Mouse (Mus musculus) embryonic fibroblast, embryonic 13.5 days (primary cell): Measurements from ENCODE around the gene Ttc28. TPM values are rescaled to one million over a fixed set of nuclear protein-coding genes. Genes with fewer than 3 reads are reported as not detected.
A peak's percentile ranks its signal among the peaks of the same experiment; 100 is the strongest.

Experiments used
- H3K27ac ChIP-seq: 2 replicates; pipeline ENCODE4 v1.5.1; 2012; ENCODE audit warnings: low read length, control low read depth, inconsistent platforms; ENCODE audit not compliant: insufficient read depth
- H3K4me1 ChIP-seq: 2 replicates; pipeline ENCODE4 v1.6.1; 2011; ENCODE audit warnings: low read length; ENCODE audit not compliant: control insufficient read depth, insufficient read depth
- H3K4me3 ChIP-seq: 2 replicates; pipeline ENCODE4 v1.5.1; 2011; ENCODE audit warnings: mild to moderate bottlenecking, control low read depth, low read length; ENCODE audit not compliant: insufficient read depth
- CTCF ChIP-seq: IDR thresholded peaks from 2 replicates; pipeline ENCODE4 v1.5.1; 2011; ENCODE audit warnings: mild to moderate bottlenecking, control low read depth, low read length, moderate library complexity, borderline replicate concordance; ENCODE audit not compliant: insufficient read depth
- POLR2A ChIP-seq: IDR thresholded peaks from 2 replicates; pipeline ENCODE4 v1.6.1; 2011; ENCODE audit warnings: low read depth, mild to moderate bottlenecking, control low read depth, low read length, moderate library complexity
- polyA plus RNA-seq: library from polyadenylated mRNA; stranded (reverse); fragments of >200 nt; gene quantifications from 2 replicates; pipeline ENCODE4 v1.2.4, GENCODE M21; 2011; ENCODE audit warnings: low read depth; ENCODE audit not compliant: missing spikeins, insufficient read length

The Ttc28 gene
- polyA plus RNA-seq, 1 experiment = 34.4 TPM

- no peak for TF ChIP-seq CTCF
- TF ChIP-seq POLR2A = no peak
- Histone ChIP-seq H3K4me1 (peaks cover 12% of the 10 kb centered on the region), H3K27ac (no peak overlapping the region), H3K4me3 (no peak overlapping the region)
These were observed 272.5 kb downstream of the Ttc28 start for GRCm38 (mm10) chr5:111151882-111152759.

GRCm38 (mm10) chr5:111154586-111154985 is 275.0 kb downstream of the Ttc28 start:
- H3K4me3 ChIP-seq = no peak overlapping the region
- peaks cover 18% of the 10 kb centered on the region for H3K4me1 ChIP-seq
- TF ChIP-seq CTCF (no peak), POLR2A (no peak)
- peak overlapping the region; percentile 32 for H3K27ac ChIP-seq

DNA sequence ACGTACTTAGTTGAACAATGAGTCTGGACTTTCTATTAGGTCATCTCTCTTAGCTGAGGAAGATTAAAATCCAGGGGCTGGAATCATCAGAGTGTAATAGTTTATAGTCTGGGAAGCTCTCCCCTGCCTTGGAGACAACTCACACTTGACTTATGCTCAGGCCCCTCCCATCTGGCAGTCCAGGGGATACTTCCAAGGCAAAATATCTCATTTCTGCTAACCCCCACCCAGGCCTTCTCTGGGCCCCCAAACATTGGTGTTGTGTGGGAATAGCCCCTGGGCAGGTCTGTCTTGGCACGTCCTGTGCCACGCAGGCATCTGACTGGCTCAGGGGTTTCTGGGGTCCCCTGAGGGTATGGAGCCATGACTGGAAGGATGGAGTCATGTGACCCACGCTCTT is 275.7 kb downstream of the Ttc28 start:
- TF ChIP-seq CTCF (no peak), POLR2A (no peak)
- Histone ChIP-seq H3K27ac (no peak overlapping the region), H3K4me3 (no peak overlapping the region), H3K4me1 (peaks cover 21% of the 10 kb centered on the region)

GRCm38 (mm10) chr5:111155928-111156327 is 276.3 kb downstream of the Ttc28 start:
- TF ChIP-seq CTCF = no peak
- no peak for TF ChIP-seq POLR2A
- H3K27ac ChIP-seq = no peak overlapping the region
- no peak overlapping the region for H3K4me3 ChIP-seq
- H3K4me1 ChIP-seq = peaks cover 21% of the 10 kb centered on the region

- Histone ChIP-seq H3K4me1 (peaks cover 21% of the 10 kb centered on the region), H3K27ac (no peak overlapping the region), H3K4me3 (no peak overlapping the region)
- TF ChIP-seq CTCF (no peak), POLR2A (no peak)
These were observed 278.7 kb downstream of the Ttc28 start for GRCm38 (mm10) chr5:111158266-111158665.

GRCm38 (mm10) chr5:111159628-111160321 is 280.2 kb downstream of the Ttc28 start:
- TF ChIP-seq POLR2A (no peak), CTCF (no peak)
- H3K4me1 ChIP-seq = peaks cover 16% of the 10 kb centered on the region
- H3K27ac ChIP-seq = 0 out of 2 replicates have a peak overlapping the region, but pooled peaks have one; percentile 12
- no peak overlapping the region for H3K4me3 ChIP-seq

DNA sequence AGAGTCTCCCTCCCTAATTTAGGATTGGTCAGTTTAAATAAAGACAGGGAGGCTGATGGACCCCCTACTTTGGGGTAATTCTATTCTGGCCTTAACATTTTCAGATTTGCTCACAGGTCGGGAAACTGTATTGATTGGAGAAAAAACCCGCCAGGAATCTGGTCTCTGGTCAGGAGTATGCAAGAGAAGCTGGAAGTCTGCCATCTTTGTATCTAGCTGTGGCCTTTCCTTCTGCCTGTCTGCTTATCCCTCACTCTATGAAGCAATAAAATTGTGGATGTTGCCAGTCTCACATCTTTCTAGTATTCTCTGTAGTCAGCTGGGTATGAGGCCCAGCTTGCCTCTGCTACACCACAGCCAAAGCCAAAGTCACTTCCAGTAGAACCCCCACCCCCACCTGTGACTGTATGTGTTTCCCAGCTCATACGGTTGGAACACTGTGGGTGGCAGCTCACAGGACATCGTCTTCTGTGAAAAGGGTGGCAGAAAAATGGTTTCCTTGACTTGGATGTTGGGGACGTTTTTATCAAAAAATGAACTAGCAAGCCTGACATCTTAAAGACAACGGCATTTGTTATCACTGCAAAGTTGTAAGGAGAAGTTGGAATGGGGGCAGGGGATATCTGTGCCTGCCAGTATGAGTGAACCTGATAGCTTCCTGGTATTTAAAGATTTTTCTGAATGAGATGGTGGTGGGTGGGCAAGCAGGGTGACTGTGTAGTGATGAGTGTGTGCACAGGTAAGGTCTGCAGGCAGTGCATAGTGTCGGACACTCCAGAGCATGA is 281.7 kb downstream of the Ttc28 start:
- Histone ChIP-seq H3K4me1 (peaks cover 10% of the 10 kb centered on the region), H3K4me3 (no peak overlapping the region), H3K27ac (no peak overlapping the region)
- TF ChIP-seq CTCF (no peak), POLR2A (no peak)

DNA sequence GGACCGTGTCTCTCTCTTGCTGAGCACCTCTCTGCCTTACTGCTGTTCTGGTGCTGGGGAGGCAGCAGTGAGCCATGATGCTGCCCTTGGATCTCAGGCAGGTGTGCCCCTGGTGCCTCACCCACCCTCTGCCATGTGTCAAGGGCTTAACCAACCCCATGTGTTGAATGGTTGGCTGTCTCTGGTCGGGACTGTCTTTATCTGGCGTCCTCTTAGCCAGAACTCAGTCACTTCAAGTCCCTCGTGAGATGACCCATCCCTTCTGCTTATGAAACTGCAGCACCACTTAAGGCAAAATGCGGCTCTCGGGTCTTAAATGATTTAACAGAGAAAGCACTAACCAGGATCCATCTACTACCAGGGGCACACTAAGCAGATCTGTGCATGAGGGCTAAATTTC is 283.3 kb downstream of the Ttc28 start:
- H3K4me1 ChIP-seq = peaks cover 10% of the 10 kb centered on the region
- no peak overlapping the region for H3K27ac ChIP-seq
- TF ChIP-seq POLR2A (no peak), CTCF (no peak)
- no peak overlapping the region for H3K4me3 ChIP-seq

DNA sequence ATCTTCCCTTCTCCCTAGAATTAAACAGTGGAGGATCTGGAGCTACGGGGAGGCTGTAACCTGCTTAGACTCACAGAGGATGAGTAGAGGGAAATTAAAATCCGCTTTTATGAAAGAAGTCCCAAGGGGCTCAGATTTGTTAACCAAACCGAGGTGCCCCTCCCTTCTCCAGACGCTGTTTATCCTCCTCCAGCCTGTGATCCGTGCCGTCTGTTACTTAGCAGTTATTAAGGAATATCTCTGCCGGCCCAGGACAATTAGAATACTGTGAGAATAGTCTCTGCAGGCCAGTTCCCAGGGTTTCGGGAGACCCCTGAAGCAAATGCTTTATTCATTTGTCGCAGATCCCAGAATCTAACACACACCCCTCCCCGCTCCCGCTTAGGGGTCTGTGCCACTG is 283.8 kb downstream of the Ttc28 start:
- no peak overlapping the region for H3K4me3 ChIP-seq
- TF ChIP-seq CTCF (no peak), POLR2A (no peak)
- H3K27ac ChIP-seq = no peak overlapping the region
- H3K4me1 ChIP-seq = peaks cover 10% of the 10 kb centered on the region
